In the genomic region with DNA sequence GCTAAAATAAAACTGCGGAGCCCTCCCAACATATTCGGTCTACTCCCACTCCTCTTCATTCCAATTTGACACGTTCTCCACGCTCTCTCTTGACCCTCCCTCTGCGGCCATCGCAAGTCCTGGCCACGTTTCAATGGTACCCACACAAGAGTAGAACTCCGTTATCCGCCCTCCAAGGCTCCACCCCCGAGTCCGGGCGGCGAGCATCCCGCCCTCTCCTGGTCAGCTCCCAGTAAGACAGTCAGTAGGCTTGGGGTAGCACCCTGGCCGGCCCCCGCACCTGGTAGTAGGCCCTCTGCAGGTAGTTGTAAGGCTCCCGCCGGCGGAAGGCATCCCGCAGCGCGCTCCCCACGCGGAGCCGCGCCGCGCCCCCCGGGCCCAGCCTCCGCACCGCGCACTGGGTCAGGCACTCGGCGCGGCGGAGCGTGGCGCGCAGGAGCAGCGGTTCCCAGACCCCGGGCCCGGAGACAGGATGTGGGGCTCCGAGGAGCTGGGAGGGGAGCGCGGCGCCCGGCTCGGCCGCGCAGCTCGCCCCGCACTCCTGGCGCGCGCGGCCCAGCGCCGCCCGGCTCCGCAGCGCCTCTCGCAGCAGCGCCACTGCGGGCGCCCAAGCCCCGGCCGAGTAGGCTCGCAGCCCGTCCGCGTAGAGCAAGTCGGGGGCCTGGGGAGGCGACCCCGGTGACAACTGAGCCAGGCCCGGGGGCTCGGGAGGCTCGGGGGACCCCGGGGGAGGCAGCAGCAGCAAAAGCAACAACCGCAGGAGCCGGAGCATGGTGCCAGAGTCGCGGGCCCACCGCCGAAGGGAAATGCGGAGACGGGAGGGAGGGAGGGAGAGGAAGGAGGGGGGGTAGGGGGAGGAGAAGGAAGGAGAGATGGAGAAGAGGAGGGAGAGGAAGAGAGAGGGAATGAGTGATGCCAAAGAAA, we compare ENCODE assay signal across 8 mouse cellular contexts. TPM values are rescaled to one million over a fixed set of nuclear protein-coding genes. Genes with fewer than 3 reads are reported as not detected.
DNase-seq lines count a peak whose midpoint lies in the region; ATAC-seq and TF ChIP-seq lines count a peak whose summit lies in the region.

Gene P3h3, minus strand, starts transcription at position 837 of the 924 bp plus-strand sequence.

- peak; percentile 89 for ATAC-seq in hindbrain, embryonic 16.5 days
- ATAC-seq in megakaryocyte, adult 5-6 weeks (ENCODE audit: poor library complexity, severe bottlenecking): peak; percentile 86

- WGBS in hindbrain, embryonic 16.5 days: under 1% methylated on average over 83 of the region's 86 CpGs

- H3K9ac ChIP-seq in hindbrain, embryonic 16.5 days (ENCODE audit: low read depth, low read length): peak within 1 kb of the TSS; percentile 96

- intact Hi-C loops in gastrocnemius, adult 2 months (cut with DNase I): loop anchor here (5.0 to 10.0 kb wide), 2 partner anchors 45 to 108 kb away; partner anchors contain the start of gene Cops7a

- DNase-seq in T-cell, adult 2 months (ENCODE audit: low spot score): peak; percentile 73
- peak; percentile 92 to 94 for DNase-seq in cerebellum, postnatal 25 days
- DNase-seq in gastrocnemius, adult 2 months: peak; percentile 87
- DNase-seq in left cerebral cortex, adult 8-10 months (ENCODE audit: low spot score in 2 of 2): peak; percentile 70 to 86
- DNase-seq in right cerebral cortex, adult 18-20 months: peak; percentile 88
- peak; percentile 60 for DNase-seq in urinary bladder, adult 2 months (ENCODE audit: low spot score)

- peaks cover 38% of the 10 kb centered on the region for H3K4me1 ChIP-seq in hindbrain, embryonic 16.5 days (ENCODE audit: control insufficient read depth, insufficient read depth, low read depth, low read length)

- peak; percentile 75 for TF ChIP-seq CTCF in gastrocnemius, adult 2 months (IDR thresholded peaks at IDR 0.05)

- peak within 1 kb of the TSS; percentile 76 for H3K4me2 ChIP-seq in hindbrain, embryonic 16.5 days (ENCODE audit: low read length)

- peak within 1 kb of the TSS; percentile 86 for H3K4me3 ChIP-seq in gastrocnemius, adult 2 months
- H3K4me3 ChIP-seq in hindbrain, embryonic 16.5 days (ENCODE audit: low read length): peak within 1 kb of the TSS; percentile 73

- no peaks in the 10 kb centered on the region for H3K27me3 ChIP-seq in hindbrain, embryonic 16.5 days (replicated peaks; ENCODE audit: control insufficient read depth, insufficient read depth, low read length)

- H3K27ac ChIP-seq in gastrocnemius, adult 2 months: peak within 1 kb of the TSS; percentile 88
- peak within 1 kb of the TSS; percentile 98 for H3K27ac ChIP-seq in hindbrain, embryonic 16.5 days (ENCODE audit: low read depth, low read length)

- H3K36me3 ChIP-seq in hindbrain, embryonic 16.5 days (ENCODE audit: control insufficient read depth, insufficient read depth, low read length): no peaks in the 10 kb centered on the region

- no peaks in the 10 kb centered on the region for H3K9me3 ChIP-seq in hindbrain, embryonic 16.5 days (ENCODE audit: control insufficient read depth, low read length)

RNA-seq across cellular contexts. Expression of gene P3h3, which starts in this region (rescaled TPM):
- total RNA-seq in gastrocnemius, adult 2 months (2021): 1 to 10 TPM; 4.1 to 7.1 TPM
- 7.5 and 16.2 TPM in 2 replicates for polyA plus RNA-seq in hindbrain, embryonic 16.5 days (2015; fragmentation: Nextera tagmentation; extraction: Ambion mirVana)
- 10 to 100 TPM; 18.5 to 25.6 (median 20.6) TPM for total RNA-seq in left cerebral cortex, adult 8-10 months (2022)
- 0.09 and 0.14 TPM in 2 replicates for total RNA-seq in megakaryocyte, adult 5-6 weeks (2015)
- 0.61 TPM in 1 of 2 replicates, not detected in the other for total RNA-seq in megakaryocyte, adult 5-6 weeks (2017)
- polyA plus RNA-seq in urinary bladder, adult 2 months (2012; rRNA removed): 74.5 and 82.9 TPM in 2 replicates

Comparison
In these comparisons a context has a peak if more than half of its experiments do, and no peak if none do; other contexts are left out.
1. Peak in every context shown above with its lines: DNase-seq, ATAC-seq, H3K4me3 ChIP-seq and H3K27ac ChIP-seq.
2. Peak in ATAC-seq in megakaryocyte, adult 5-6 weeks; RNA of the gene not detected or under 1 TPM.